Mouse (Mus musculus): ENCODE measurements around the gene Tars2.
"Not testable (repeated sequence)": the region's sequence is repeated elsewhere in the genome, so short reads cannot be mapped to it uniquely, and the experiment has no call there.

The Tars2 gene

GRCm38 (mm10) chr3:95695796-95696195, 64.2 kb downstream of the Tars2 start:
- no peak for DNase-seq (ENCODE audit: low spot score)

- no peak for DNase-seq (ENCODE audit: low spot score)
Measured at GRCm38 (mm10) chr3:95694808-95695703, 65.0 kb downstream of the Tars2 start.

GRCm38 (mm10) chr3:95693821-95694807, 65.9 kb downstream of the Tars2 start:
- no peak for DNase-seq (ENCODE audit: low spot score)

- DNase-seq (ENCODE audit: low spot score) = no peak
Measured at GRCm38 (mm10) chr3:95692677-95693076, 67.3 kb downstream of the Tars2 start.

GRCm38 (mm10) chr3:95690552-95690951, 69.5 kb downstream of the Tars2 start:
- not testable (repeated sequence) for DNase-seq (ENCODE audit: low spot score)
